Mouse (Mus musculus): ENCODE measurements at regions not wholly inside any gene's neighbourhood (a gene's known extent, or its start where the extent isn't known, plus 50 kb on each side); places are given as distances from the start of the nearest gene placed in this dataset.

- no peaks in the 10 kb centered on the region for H3K9me3 ChIP-seq (ENCODE audit: control insufficient read depth, low read length)
- WGBS = 91% methylated on average over 2 of the region's 2 CpGs
- no peak overlapping the region for H3K9ac ChIP-seq (ENCODE audit: low read depth, low read length, severe bottlenecking)
- no peak overlapping the region for H3K27ac ChIP-seq (replicated peaks; ENCODE audit: low read depth, low read length)
- no peak overlapping the region for H3K4me2 ChIP-seq (replicated peaks; ENCODE audit: low read depth, low read length, severe bottlenecking)
- no peaks in the 10 kb centered on the region for H3K27me3 ChIP-seq (ENCODE audit: control insufficient read depth, insufficient read depth, low read length)
- H3K36me3 ChIP-seq (ENCODE audit: control insufficient read depth, insufficient read depth, low read length) = no peaks in the 10 kb centered on the region
- H3K4me1 ChIP-seq (ENCODE audit: control insufficient read depth, insufficient read depth, low read length) = no peaks in the 10 kb centered on the region
- DNase-seq (ENCODE audit: low spot score) = no peak
- no peak overlapping the region for H3K4me3 ChIP-seq (replicated peaks; ENCODE audit: low read length)
- ATAC-seq (ENCODE audit: low FRiP score, low read depth) = no peak
- TF ChIP-seq POLR2A (IDR thresholded peaks at IDR 0.05; ENCODE audit: borderline replicate concordance, extremely low read depth, insufficient read depth, insufficient read length) = no peak
These were observed 116.5 kb downstream of the 4930544G11Rik start for GRCm38 (mm10) chr6:66068874-66069273.

GRCm38 (mm10) chr6:66077445-66077844 is 125.0 kb downstream of the 4930544G11Rik start:
- WGBS = 48% methylated on average over 2 of the region's 2 CpGs
- Histone ChIP-seq H3K27me3 (ENCODE audit: control insufficient read depth, insufficient read depth, low read length) (no peaks in the 10 kb centered on the region), H3K36me3 (ENCODE audit: control insufficient read depth, insufficient read depth, low read length) (no peaks in the 10 kb centered on the region), H3K27ac (replicated peaks; ENCODE audit: low read depth, low read length) (no peak overlapping the region), H3K9me3 (ENCODE audit: control insufficient read depth, low read length) (no peaks in the 10 kb centered on the region), H3K4me3 (replicated peaks; ENCODE audit: low read length) (no peak overlapping the region), H3K9ac (ENCODE audit: low read depth, low read length, severe bottlenecking) (no peak overlapping the region), H3K4me2 (replicated peaks; ENCODE audit: low read depth, low read length, severe bottlenecking) (no peak overlapping the region), H3K4me1 (ENCODE audit: control insufficient read depth, insufficient read depth, low read length) (peaks cover 4% of the 10 kb centered on the region; the same call in 1 of the 2 replicates)
- no peak for ATAC-seq (ENCODE audit: low FRiP score, low read depth)
- DNase-seq (ENCODE audit: low spot score) = no peak
- TF ChIP-seq POLR2A (IDR thresholded peaks at IDR 0.05; ENCODE audit: borderline replicate concordance, extremely low read depth, insufficient read depth, insufficient read length) = no peak

- no peak overlapping the region for H3K27ac ChIP-seq (replicated peaks; ENCODE audit: low read depth, low read length)
- no peak overlapping the region for H3K4me2 ChIP-seq (replicated peaks; ENCODE audit: low read depth, low read length, severe bottlenecking)
- H3K9ac ChIP-seq (ENCODE audit: low read depth, low read length, severe bottlenecking) = no peak overlapping the region
- no peaks in the 10 kb centered on the region for H3K27me3 ChIP-seq (ENCODE audit: control insufficient read depth, insufficient read depth, low read length)
- DNase-seq (ENCODE audit: low spot score) (no peak), ATAC-seq (ENCODE audit: low FRiP score, low read depth) (no peak)
- H3K36me3 ChIP-seq (ENCODE audit: control insufficient read depth, insufficient read depth, low read length) = no peaks in the 10 kb centered on the region
- TF ChIP-seq POLR2A (IDR thresholded peaks at IDR 0.05; ENCODE audit: borderline replicate concordance, extremely low read depth, insufficient read depth, insufficient read length) = no peak
- peaks cover 4% of the 10 kb centered on the region; the same call in 1 of the 2 replicates for H3K4me1 ChIP-seq (ENCODE audit: control insufficient read depth, insufficient read depth, low read length)
- H3K4me3 ChIP-seq (replicated peaks; ENCODE audit: low read length) = no peak overlapping the region
- no peaks in the 10 kb centered on the region for H3K9me3 ChIP-seq (ENCODE audit: control insufficient read depth, low read length)
- WGBS = 97% methylated on average over 1 of the region's 1 CpGs
These were observed 126.4 kb downstream of the 4930544G11Rik start for GRCm38 (mm10) chr6:66078769-66079168.

- Histone ChIP-seq H3K9ac (ENCODE audit: low read depth, low read length, severe bottlenecking) (no peak overlapping the region), H3K36me3 (ENCODE audit: control insufficient read depth, insufficient read depth, low read length) (no peaks in the 10 kb centered on the region), H3K4me1 (ENCODE audit: control insufficient read depth, insufficient read depth, low read length) (no peaks in the 10 kb centered on the region), H3K27ac (replicated peaks; ENCODE audit: low read depth, low read length) (no peak overlapping the region), H3K4me2 (replicated peaks; ENCODE audit: low read depth, low read length, severe bottlenecking) (no peak overlapping the region), H3K27me3 (ENCODE audit: control insufficient read depth, insufficient read depth, low read length) (no peaks in the 10 kb centered on the region), H3K4me3 (replicated peaks; ENCODE audit: low read length) (no peak overlapping the region), H3K9me3 (ENCODE audit: control insufficient read depth, low read length) (no peaks in the 10 kb centered on the region)
- 42% methylated on average over 3 of the region's 3 CpGs for WGBS
- DNase-seq (ENCODE audit: low spot score) (no peak), ATAC-seq (ENCODE audit: low FRiP score, low read depth) (no peak)
- TF ChIP-seq POLR2A (IDR thresholded peaks at IDR 0.05; ENCODE audit: borderline replicate concordance, extremely low read depth, insufficient read depth, insufficient read length) = no peak
These were observed 149.2 kb downstream of the 4930544G11Rik start for GRCm38 (mm10) chr6:66101555-66102071.

GRCm38 (mm10) chr6:66114366-66114765 is 162.0 kb downstream of the 4930544G11Rik start:
- TF ChIP-seq POLR2A (IDR thresholded peaks at IDR 0.05; ENCODE audit: borderline replicate concordance, extremely low read depth, insufficient read depth, insufficient read length) = no peak
- DNase-seq (ENCODE audit: low spot score) (no peak), ATAC-seq (ENCODE audit: low FRiP score, low read depth) (no peak)
- H3K36me3 ChIP-seq (ENCODE audit: control insufficient read depth, insufficient read depth, low read length) = no peaks in the 10 kb centered on the region
- H3K27ac ChIP-seq (replicated peaks; ENCODE audit: low read depth, low read length) = no peak overlapping the region
- no peaks in the 10 kb centered on the region for H3K27me3 ChIP-seq (ENCODE audit: control insufficient read depth, insufficient read depth, low read length)
- no peaks in the 10 kb centered on the region for H3K4me1 ChIP-seq (ENCODE audit: control insufficient read depth, insufficient read depth, low read length)
- H3K4me2 ChIP-seq (replicated peaks; ENCODE audit: low read depth, low read length, severe bottlenecking) = no peak overlapping the region
- H3K9ac ChIP-seq (ENCODE audit: low read depth, low read length, severe bottlenecking) = no peak overlapping the region
- 72% methylated on average over 6 of the region's 6 CpGs for WGBS
- H3K9me3 ChIP-seq (ENCODE audit: control insufficient read depth, low read length) = no peaks in the 10 kb centered on the region
- H3K4me3 ChIP-seq (replicated peaks; ENCODE audit: low read length) = no peak overlapping the region

Data from limb, embryonic 14.5 days (tissue).